Mouse (Mus musculus): Measurements from ENCODE around the gene Foxj1. TPM values are rescaled to one million over a fixed set of nuclear protein-coding genes. Genes with fewer than 3 reads are reported as not detected.
"Not testable (repeated sequence)": the region's sequence is repeated elsewhere in the genome, so short reads cannot be mapped to it uniquely, and the experiment has no call there.

Foxj1 gene
- polyA plus RNA-seq, 1 experiment from 2014 or later: 7.8 TPM

GRCm38 (mm10) chr11:116365432-116365831 lies 30.2 kb upstream of the Foxj1 start:
- Histone ChIP-seq H3K4me1 (replicated peaks) (no peaks in the 10 kb centered on the region; the same call in 1 of the 2 replicates), H3K27me3 (no peaks in the 10 kb centered on the region), H3K4me3 (no peak overlapping the region), H3K4me2 (no peak overlapping the region), H3K9me3 (no peaks in the 10 kb centered on the region), H3K36me3 (peaks cover 22% of the 10 kb centered on the region), H3K27ac (replicated peaks) (no peak overlapping the region), H3K9ac (no peak overlapping the region)
- no peak for ATAC-seq (ENCODE audit: low read depth)
- WGBS: 68% methylated on average over 13 of the region's 13 CpGs

GRCm38 (mm10) chr11:116362015-116362414 lies 26.8 kb upstream of the Foxj1 start:
- H3K36me3 ChIP-seq: peaks cover 46% of the 10 kb centered on the region
- H3K9me3 ChIP-seq: no peaks in the 10 kb centered on the region
- H3K27ac ChIP-seq (replicated peaks): no peak overlapping the region
- WGBS: 67% methylated on average over 11 of the region's 11 CpGs
- H3K9ac ChIP-seq: no peak overlapping the region
- no peak overlapping the region for H3K4me3 ChIP-seq
- H3K4me1 ChIP-seq (replicated peaks): peaks cover 18% of the 10 kb centered on the region
- no peak overlapping the region for H3K4me2 ChIP-seq
- no peaks in the 10 kb centered on the region for H3K27me3 ChIP-seq
- ATAC-seq (ENCODE audit: low read depth): no peak

DNA sequence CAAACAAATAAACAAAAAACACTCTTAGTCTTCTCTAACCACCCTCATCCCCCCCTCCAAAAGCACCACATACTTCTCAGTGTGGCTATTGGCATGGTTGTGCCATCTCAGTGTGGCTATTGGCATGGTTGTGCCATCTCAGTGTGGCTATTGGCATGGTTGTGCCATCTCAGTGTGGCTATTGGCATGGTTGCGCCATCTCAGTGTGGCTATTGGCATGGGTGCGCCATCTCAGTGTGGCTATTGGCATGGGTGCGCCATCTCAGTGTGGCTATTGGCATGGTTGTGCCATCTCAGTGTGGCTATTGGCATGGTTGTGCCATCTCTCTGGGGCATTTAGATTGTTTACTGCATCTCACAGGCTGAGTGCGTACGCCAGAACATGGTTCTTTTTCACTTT lies 25.7 kb upstream of the Foxj1 start:
- H3K27ac ChIP-seq (replicated peaks); H3K4me2 ChIP-seq; H3K9ac ChIP-seq; H3K9me3 ChIP-seq; H3K4me3 ChIP-seq; ATAC-seq (ENCODE audit: low read depth); H3K27me3 ChIP-seq: not testable (repeated sequence)
- WGBS: 97% methylated on average over 5 of the region's 5 CpGs
- Histone ChIP-seq H3K4me1 (replicated peaks) (peaks cover 18% of the 10 kb centered on the region), H3K36me3 (peaks cover 56% of the 10 kb centered on the region)

DNA sequence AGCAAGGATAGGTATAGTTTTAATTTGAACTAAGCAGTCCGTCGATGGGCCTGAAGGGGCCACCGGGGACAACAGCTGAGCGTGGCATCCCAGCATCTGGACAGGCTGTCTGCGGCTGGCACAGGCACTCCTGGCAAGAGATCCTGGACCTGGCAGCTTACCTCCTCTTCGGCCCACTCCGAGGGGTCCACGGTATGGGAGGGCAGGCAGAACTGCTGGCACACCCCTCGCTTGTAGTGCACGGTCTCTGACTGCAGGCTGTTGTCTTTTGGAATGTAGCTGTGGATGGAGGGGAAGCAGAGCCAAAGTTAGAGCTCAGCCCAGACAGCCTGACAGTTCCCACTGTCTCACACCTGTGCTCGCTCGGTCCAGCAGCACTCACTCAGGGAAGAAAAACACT lies 24.5 kb upstream of the Foxj1 start:
- ATAC-seq (ENCODE audit: low read depth): no peak
- Histone ChIP-seq H3K27ac (replicated peaks) (peak overlapping the region; percentile 61; the same call in 1 of the 2 replicates), H3K4me2 (no peak overlapping the region), H3K9me3 (no peaks in the 10 kb centered on the region), H3K36me3 (peaks cover 68% of the 10 kb centered on the region), H3K27me3 (no peaks in the 10 kb centered on the region), H3K4me1 (replicated peaks) (peaks cover 18% of the 10 kb centered on the region), H3K9ac (no peak overlapping the region), H3K4me3 (no peak overlapping the region)
- 79% methylated on average over 12 of the region's 12 CpGs for WGBS

DNA sequence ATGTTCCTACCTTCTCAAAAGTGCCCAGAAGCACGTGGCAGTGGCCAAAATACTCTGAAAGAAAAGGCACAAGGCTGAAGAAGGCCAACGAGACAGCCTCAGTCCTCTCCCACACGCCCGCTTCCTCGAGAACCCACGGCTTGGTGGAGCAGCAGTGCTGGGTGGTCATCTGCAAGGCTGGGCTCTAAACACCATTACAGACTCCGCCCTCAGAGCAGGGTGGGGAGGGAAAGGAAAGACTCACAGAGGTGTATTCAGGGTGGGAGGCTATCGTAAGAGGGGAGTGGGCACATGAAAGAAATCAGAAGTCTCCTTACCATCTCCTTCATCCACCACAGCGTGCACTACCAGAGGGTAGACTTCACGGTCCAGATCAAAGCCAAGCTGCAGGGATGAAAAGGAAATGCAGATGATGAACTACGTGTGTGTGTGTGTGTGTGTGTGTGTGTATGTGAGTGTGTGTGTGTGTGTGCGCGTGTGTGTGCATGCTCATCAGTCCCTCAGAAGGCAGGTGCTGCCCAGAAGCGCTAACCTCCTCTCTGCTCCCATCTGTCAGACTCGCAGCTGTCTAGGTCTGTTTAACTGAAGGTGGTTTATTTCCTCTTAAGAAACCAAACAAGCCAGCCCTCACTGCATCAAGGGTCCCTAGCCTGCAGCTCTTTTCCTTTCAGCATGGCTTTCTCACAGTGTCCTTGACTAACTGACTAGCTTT lies 23.9 kb upstream of the Foxj1 start:
- ATAC-seq (ENCODE audit: low read depth): no peak; the same call in 1 of the 2 replicates
- H3K27ac ChIP-seq (replicated peaks): peak overlapping the region; percentile 61; the same call in 1 of the 2 replicates
- WGBS: 63% methylated on average over 15 of the region's 15 CpGs
- H3K4me2 ChIP-seq: no peak overlapping the region
- H3K36me3 ChIP-seq: peaks cover 74% of the 10 kb centered on the region
- no peak overlapping the region for H3K9ac ChIP-seq
- H3K4me1 ChIP-seq (replicated peaks): peaks cover 18% of the 10 kb centered on the region
- H3K4me3 ChIP-seq: no peak overlapping the region
- no peaks in the 10 kb centered on the region for H3K9me3 ChIP-seq
- no peaks in the 10 kb centered on the region for H3K27me3 ChIP-seq

DNA sequence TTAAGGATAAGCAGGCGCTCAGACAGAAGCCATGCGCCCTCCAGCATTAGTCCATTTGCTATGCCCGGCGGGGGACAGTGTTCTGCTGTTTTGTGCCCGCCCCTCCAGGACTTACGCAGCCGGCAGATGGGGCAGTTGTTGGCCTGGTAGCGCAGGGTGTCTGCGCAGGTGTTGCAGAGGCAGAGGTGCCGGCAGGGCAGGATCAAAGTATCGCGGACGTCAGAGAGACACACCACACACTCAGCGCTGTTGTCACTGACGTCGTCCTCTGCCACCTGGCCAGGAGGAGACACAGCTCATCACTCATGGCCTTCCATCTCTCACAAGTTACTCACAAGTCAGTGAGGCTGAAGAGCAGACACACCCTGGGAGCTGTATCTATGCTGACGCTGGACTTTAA lies 19.3 kb upstream of the Foxj1 start:
- Histone ChIP-seq H3K4me2 (no peak overlapping the region), H3K27me3 (no peaks in the 10 kb centered on the region), H3K27ac (replicated peaks) (no peak overlapping the region), H3K4me1 (replicated peaks) (peaks cover 15% of the 10 kb centered on the region), H3K9me3 (no peaks in the 10 kb centered on the region), H3K36me3 (peaks cover 91% of the 10 kb centered on the region), H3K4me3 (no peak overlapping the region), H3K9ac (no peak overlapping the region)
- ATAC-seq (ENCODE audit: low read depth): no peak
- 40% methylated on average over 17 of the region's 17 CpGs for WGBS

DNA sequence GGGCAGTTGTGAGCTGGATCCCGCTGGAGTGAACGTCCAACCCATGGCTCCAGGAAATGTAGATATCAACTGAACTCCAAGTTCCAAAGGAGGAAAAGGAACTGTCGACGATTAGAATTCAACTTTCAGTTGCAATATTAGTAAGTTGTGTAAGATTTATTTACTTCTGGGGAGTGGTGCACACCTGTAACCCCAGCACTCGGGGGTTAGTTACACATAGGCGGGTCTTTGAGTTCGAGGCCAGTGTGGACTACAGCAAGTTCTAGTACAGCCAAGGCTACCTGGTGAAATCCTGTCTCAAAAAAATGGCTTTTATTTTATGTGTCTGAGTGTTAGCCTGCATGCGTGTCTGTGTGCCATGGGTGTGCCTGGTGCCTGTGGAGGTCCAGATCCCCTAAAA lies 18.3 kb upstream of the Foxj1 start:
- no peak for ATAC-seq (ENCODE audit: low read depth)
- no peaks in the 10 kb centered on the region for H3K9me3 ChIP-seq
- H3K9ac ChIP-seq: no peak overlapping the region
- 95% methylated on average over 8 of the region's 8 CpGs for WGBS
- peaks cover 6% of the 10 kb centered on the region for H3K4me1 ChIP-seq (replicated peaks)
- H3K36me3 ChIP-seq: peaks cover 92% of the 10 kb centered on the region
- no peaks in the 10 kb centered on the region for H3K27me3 ChIP-seq
- H3K27ac ChIP-seq (replicated peaks): no peak overlapping the region
- no peak overlapping the region for H3K4me3 ChIP-seq
- H3K4me2 ChIP-seq: no peak overlapping the region

DNA sequence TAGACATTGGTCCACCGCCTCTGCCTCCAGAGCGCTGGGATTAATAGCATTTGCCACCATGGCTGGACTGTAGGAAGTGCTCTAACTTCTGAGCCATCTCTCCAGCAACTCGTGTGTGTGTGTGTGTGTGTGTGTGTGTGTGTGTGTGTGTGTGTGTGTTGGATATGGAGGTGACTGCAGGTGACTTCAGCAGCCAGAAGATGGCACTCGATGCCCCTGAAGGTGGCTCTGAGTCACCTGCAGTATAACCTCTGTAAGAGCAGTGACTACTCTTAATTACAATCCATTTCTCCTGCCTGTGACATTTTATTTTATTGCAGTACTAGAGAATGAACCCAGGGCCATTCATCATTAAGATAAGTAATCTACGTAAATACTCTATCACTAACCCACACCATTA lies 16.1 kb upstream of the Foxj1 start:
- 83% methylated on average over 5 of the region's 5 CpGs for WGBS
- Histone ChIP-seq H3K36me3 (peaks cover 95% of the 10 kb centered on the region), H3K4me2 (no peak overlapping the region), H3K27ac (replicated peaks) (no peak overlapping the region), H3K4me3 (no peak overlapping the region), H3K4me1 (replicated peaks) (no peaks in the 10 kb centered on the region), H3K9me3 (no peaks in the 10 kb centered on the region), H3K27me3 (no peaks in the 10 kb centered on the region), H3K9ac (no peak overlapping the region)
- ATAC-seq (ENCODE audit: low read depth): no peak

- Histone ChIP-seq H3K9ac (no peak overlapping the region), H3K4me1 (replicated peaks) (no peaks in the 10 kb centered on the region), H3K27me3 (no peaks in the 10 kb centered on the region), H3K4me2 (no peak overlapping the region), H3K36me3 (peaks cover 94% of the 10 kb centered on the region), H3K4me3 (no peak overlapping the region), H3K27ac (replicated peaks) (no peak overlapping the region), H3K9me3 (no peaks in the 10 kb centered on the region)
- 81% methylated on average over 5 of the region's 5 CpGs for WGBS
- no peak for ATAC-seq (ENCODE audit: low read depth)
These were observed 12.8 kb upstream of the Foxj1 start for GRCm38 (mm10) chr11:116347955-116348354.

GRCm38 (mm10) chr11:116347012-116347411 lies 11.8 kb upstream of the Foxj1 start:
- no peak for ATAC-seq (ENCODE audit: low read depth)
- H3K27ac ChIP-seq (replicated peaks): no peak overlapping the region
- H3K36me3 ChIP-seq: peaks cover 94% of the 10 kb centered on the region
- H3K4me3 ChIP-seq: no peak overlapping the region
- WGBS: 81% methylated on average over 7 of the region's 7 CpGs
- no peaks in the 10 kb centered on the region for H3K27me3 ChIP-seq
- H3K4me2 ChIP-seq: no peak overlapping the region
- H3K9ac ChIP-seq: no peak overlapping the region
- H3K4me1 ChIP-seq (replicated peaks): no peaks in the 10 kb centered on the region
- no peaks in the 10 kb centered on the region for H3K9me3 ChIP-seq

DNA sequence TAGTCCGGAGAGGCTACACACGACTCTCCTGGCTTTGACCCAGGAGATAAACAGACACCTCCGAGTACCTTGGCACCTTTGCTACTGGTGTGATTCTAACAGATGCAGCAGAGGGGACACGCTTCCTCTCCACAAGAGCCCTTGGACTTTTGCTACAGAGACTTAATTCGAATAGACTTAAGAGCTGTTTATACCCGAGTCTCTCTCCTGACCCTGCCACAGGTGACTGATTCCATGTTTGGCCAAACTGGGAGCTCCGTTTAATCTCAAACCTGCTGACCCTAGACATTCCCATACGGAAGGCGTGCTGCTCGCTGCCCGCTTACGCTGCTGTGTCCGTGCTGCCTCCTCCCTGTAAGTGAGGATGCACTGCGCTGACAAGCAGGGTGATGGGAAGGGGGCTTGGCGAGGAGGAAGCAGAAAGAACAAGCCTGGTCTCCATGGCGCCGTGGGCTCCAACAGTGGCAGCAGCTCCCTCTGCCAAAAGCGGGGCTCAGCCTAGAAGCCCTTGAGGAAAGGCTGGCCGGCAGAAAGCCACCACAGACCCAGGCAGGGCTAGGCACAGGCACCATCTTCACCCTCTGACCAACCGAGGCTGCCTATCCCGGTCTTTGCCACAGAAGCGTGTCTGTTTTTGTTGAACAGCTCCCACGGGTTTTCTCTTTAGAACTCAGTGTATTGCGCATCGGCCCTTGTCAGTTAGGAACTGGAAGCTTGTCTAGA lies 7.0 kb upstream of the Foxj1 start:
- ATAC-seq (ENCODE audit: low read depth): no peak
- H3K27ac ChIP-seq (replicated peaks): no peak overlapping the region
- H3K36me3 ChIP-seq: peaks cover 82% of the 10 kb centered on the region

GRCm38 (mm10) chr11:116337531-116337930 lies 2.3 kb upstream of the Foxj1 start:
- Histone ChIP-seq H3K9ac (no peak overlapping the region), H3K4me1 (replicated peaks) (peaks cover 47% of the 10 kb centered on the region)

More for the DNA sequence above, 7.0 kb upstream of the Foxj1 start:
- H3K27me3 ChIP-seq: no peaks in the 10 kb centered on the region
- WGBS: 74% methylated on average over 25 of the region's 25 CpGs
- no peak overlapping the region for H3K4me2 ChIP-seq
- no peak overlapping the region for H3K4me3 ChIP-seq
- peaks cover 1% of the 10 kb centered on the region; the same call in 1 of the 2 replicates for H3K4me1 ChIP-seq (replicated peaks)
- H3K9ac ChIP-seq: no peak overlapping the region
- no peaks in the 10 kb centered on the region for H3K9me3 ChIP-seq

More at GRCm38 (mm10) chr11:116337531-116337930, 2.3 kb upstream of the Foxj1 start:
- Histone ChIP-seq H3K36me3 (peaks cover 36% of the 10 kb centered on the region), H3K9me3 (no peaks in the 10 kb centered on the region), H3K27ac (replicated peaks) (no peak overlapping the region), H3K4me2 (no peak overlapping the region), H3K4me3 (no peak overlapping the region), H3K27me3 (peaks cover 24% of the 10 kb centered on the region)
- WGBS: 88% methylated on average over 6 of the region's 6 CpGs
- ATAC-seq (ENCODE audit: low read depth): no peak
